Mouse (Mus musculus): Measurements from ENCODE around the gene Gm11020. TPM values are rescaled to one million over a fixed set of nuclear protein-coding genes. Genes with fewer than 3 reads are reported as not detected.

The Gm11020 gene
- total RNA-seq, 2 experiments from 2014 or later, result not detected

GRCm38 (mm10) chr8:104341106-104341561 is 19.8 kb downstream of the Gm11020 start:
- intact Hi-C loops (cut with DNase I), result loop anchor here (5.0 kb wide), 1 partner anchor 61 kb away; no protein-coding TSS in a partner anchor
- DNase-seq, result peak; percentile 66 to 78

- DNase-seq, result no peak
- intact Hi-C loops (cut with DNase I), result loop anchor here (5.0 kb wide), 1 partner anchor 61 kb away; no protein-coding TSS in a partner anchor
These were observed 20.3 kb downstream of the Gm11020 start for GRCm38 (mm10) chr8:104341678-104342077.

GRCm38 (mm10) chr8:104342426-104342825 is 21.1 kb downstream of the Gm11020 start:
- no peak for DNase-seq
- intact Hi-C loops (cut with DNase I), result loop anchor here (5.0 kb wide), 1 partner anchor 60 kb away; no protein-coding TSS in a partner anchor

GRCm38 (mm10) chr8:104343957-104344356 is 22.6 kb downstream of the Gm11020 start:
- intact Hi-C loops (cut with DNase I), result loop anchor here (2.0 to 5.0 kb wide), 3 partner anchors 58 to 227 kb away; partner anchors contain the start of gene Dync1li2
- DNase-seq, result peak; percentile 81 to 83

- intact Hi-C loops (cut with DNase I), result loop anchor here (2.0 to 5.0 kb wide), 3 partner anchors 58 to 226 kb away; partner anchors contain the start of gene Dync1li2
These were observed 23.3 kb downstream of the Gm11020 start for GRCm38 (mm10) chr8:104344622-104345021.

GRCm38 (mm10) chr8:104346706-104347105 is 25.3 kb downstream of the Gm11020 start:
- DNase-seq, result no peak
- intact Hi-C loops (cut with DNase I), result no loop called here

More at GRCm38 (mm10) chr8:104344622-104345021, 23.3 kb downstream of the Gm11020 start:
- no peak for DNase-seq

GRCm38 (mm10) chr8:104348971-104349370 is 27.6 kb downstream of the Gm11020 start:
- DNase-seq, result no peak
- intact Hi-C loops (cut with DNase I), result no loop called here

- intact Hi-C loops (cut with DNase I), result no loop called here
- DNase-seq, result no peak
These were observed 28.7 kb downstream of the Gm11020 start for GRCm38 (mm10) chr8:104350047-104350446.

- intact Hi-C loops (cut with DNase I), result no loop called here
These were observed 31.8 kb downstream of the Gm11020 start for GRCm38 (mm10) chr8:104353186-104353585.

GRCm38 (mm10) chr8:104354504-104354903 is 33.1 kb downstream of the Gm11020 start:
- intact Hi-C loops (cut with DNase I), result no loop called here
- no peak for DNase-seq

More at GRCm38 (mm10) chr8:104353186-104353585, 31.8 kb downstream of the Gm11020 start:
- no peak for DNase-seq

- intact Hi-C loops (cut with DNase I), result no loop called here
- DNase-seq, result no peak
These were observed 37.3 kb downstream of the Gm11020 start for GRCm38 (mm10) chr8:104358637-104359036.

GRCm38 (mm10) chr8:104359778-104360456 is 38.5 kb downstream of the Gm11020 start:
- intact Hi-C loops (cut with DNase I), result no loop called here

GRCm38 (mm10) chr8:104365695-104366094 is 44.3 kb downstream of the Gm11020 start:
- intact Hi-C loops (cut with DNase I), result no loop called here
- no peak for DNase-seq

More at GRCm38 (mm10) chr8:104359778-104360456, 38.5 kb downstream of the Gm11020 start:
- no peak for DNase-seq

- intact Hi-C loops (cut with DNase I), result no loop called here
- no peak for DNase-seq
These were observed 46.0 kb downstream of the Gm11020 start for GRCm38 (mm10) chr8:104367398-104367797.

GRCm38 (mm10) chr8:104369591-104369990 is 48.2 kb downstream of the Gm11020 start:
- no peak for DNase-seq
- intact Hi-C loops (cut with DNase I), result no loop called here

- intact Hi-C loops (cut with DNase I), result no loop called here
- no peak for DNase-seq
These were observed 48.7 kb downstream of the Gm11020 start for GRCm38 (mm10) chr8:104370071-104370470.

- DNase-seq, result no peak
- intact Hi-C loops (cut with DNase I), result no loop called here
These were observed 49.8 kb downstream of the Gm11020 start for GRCm38 (mm10) chr8:104371121-104371520.

Other genes starting within 250 kb of the Gm11020 start
- 10 to 100 TPM; 40.2 to 46.1 TPM for gene Cdh5, start 219.9 kb upstream of the Gm11020 start, total RNA-seq (2021)
- under 1 TPM; 0.27 to 0.31 TPM for gene Bean1, start 151.1 kb upstream of the Gm11020 start, total RNA-seq (2021)
- 1 to 10 TPM; 2.7 to 3.5 TPM for gene Tk2, start 73.0 kb upstream of the Gm11020 start, total RNA-seq (2021)
- gene Cklf, start 70.7 kb upstream of the Gm11020 start, total RNA-seq (2021), result 1 to 10 TPM; 1.3 to 2.7 TPM
- not detected for gene Cmtm2a, start 28.4 kb upstream of the Gm11020 start, total RNA-seq (2021)
- gene Gm45711, start 11.5 kb upstream of the Gm11020 start, total RNA-seq (2021), result not detected
- gene Cmtm1, start 11.4 kb upstream of the Gm11020 start, total RNA-seq (2021), result not detected
- gene Cmtm2b, start 663 bp downstream of the Gm11020 start, total RNA-seq (2021), result not detected
- gene Cmtm3, start 17.8 kb downstream of the Gm11020 start, total RNA-seq (2021), result 1 to 10 TPM; 5.1 to 5.7 TPM
- gene Cmtm4, start 74.2 kb downstream of the Gm11020 start, total RNA-seq (2021), result 1 to 10 TPM; 4.2 to 4.9 TPM
- 100 to 1,000 TPM in 1 of 2 experiments, 10 to 100 TPM in 1; 82.6 to 121 TPM for gene Dync1li2, start 121.5 kb downstream of the Gm11020 start, total RNA-seq (2021)
- gene Terb1, start 188.3 kb downstream of the Gm11020 start, total RNA-seq (2021), result not detected
- 10 to 100 TPM; 18.6 to 23.8 TPM for gene Nae1, start 213.1 kb downstream of the Gm11020 start, total RNA-seq (2021)
- gene Car7, start 213.1 kb downstream of the Gm11020 start, total RNA-seq (2021), result under 1 TPM; 0.25 to 0.61 TPM

All from gastrocnemius, postnatal 36 days (tissue).